Mouse (Mus musculus): Measurements from ENCODE around the gene Rasal1. TPM values are rescaled to one million over a fixed set of nuclear protein-coding genes. Genes with fewer than 3 reads are reported as not detected.
A peak's percentile ranks its signal among the peaks of the same experiment; 100 is the strongest.

Rasal1 gene
- polyA plus RNA-seq, 1 experiment from 2014 or later: 1.9 TPM

DNA sequence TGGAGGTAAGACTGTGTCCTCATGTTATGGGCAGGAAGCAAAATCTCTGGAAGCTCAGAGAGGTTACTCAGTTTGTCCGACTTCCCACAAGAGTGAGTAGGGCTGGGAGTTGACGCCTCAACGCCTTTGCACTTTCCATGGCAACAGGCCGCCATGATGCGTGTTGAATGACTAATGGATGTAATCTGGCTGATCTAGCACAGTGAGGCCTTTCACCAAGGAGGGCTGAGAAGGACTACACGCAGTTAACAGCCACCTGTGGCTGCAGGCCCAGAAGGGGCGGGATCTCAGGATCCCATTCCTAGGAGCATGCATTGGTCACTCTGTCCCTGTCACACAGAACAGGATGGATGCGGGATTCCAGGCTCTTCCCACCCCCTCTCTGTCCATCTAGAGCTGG lies 64.1 kb downstream of the Rasal1 start:
- 47% methylated on average over 8 of the region's 8 CpGs for WGBS
- Histone ChIP-seq H3K4me3 (ENCODE audit: low read length) (no peak overlapping the region), H3K4me1 (ENCODE audit: control insufficient read depth, insufficient read depth, low read depth, low read length) (peaks cover 28% of the 10 kb centered on the region), H3K27ac (ENCODE audit: low read depth, low read length) (no peak overlapping the region), H3K9me3 (ENCODE audit: control insufficient read depth, low read length) (no peaks in the 10 kb centered on the region), H3K36me3 (ENCODE audit: control insufficient read depth, insufficient read depth, low read length) (no peaks in the 10 kb centered on the region), H3K27me3 (replicated peaks; ENCODE audit: control insufficient read depth, insufficient read depth, low read length) (peaks cover 2% of the 10 kb centered on the region; the same call in 1 of the 2 replicates), H3K9ac (ENCODE audit: low read depth, low read length) (no peak overlapping the region), H3K4me2 (ENCODE audit: low read length) (no peak overlapping the region)
- ATAC-seq: peak; percentile 38; the same call in 1 of the 2 replicates

DNA sequence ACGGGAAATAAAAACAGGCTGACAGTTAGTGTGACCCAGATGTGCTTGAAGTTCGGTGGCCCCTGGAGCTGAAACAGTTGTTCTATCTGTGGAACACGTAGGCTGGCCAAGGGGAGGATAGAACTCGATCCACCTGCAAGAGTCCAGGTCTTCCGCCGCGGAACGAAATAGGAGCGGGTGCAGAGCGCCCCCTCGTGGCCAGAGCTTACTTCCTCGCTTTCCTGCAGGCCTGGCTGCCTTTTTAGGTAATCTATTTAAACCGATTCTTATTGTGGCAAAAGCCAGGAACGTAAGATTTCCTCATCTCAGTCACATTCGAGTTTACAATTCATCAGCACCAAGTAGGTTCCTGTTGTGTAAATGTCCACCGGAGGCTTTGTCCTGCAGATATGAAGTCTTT lies 65.7 kb downstream of the Rasal1 start:
- no peak for ATAC-seq
- Histone ChIP-seq H3K4me3 (ENCODE audit: low read length) (no peak overlapping the region), H3K27ac (ENCODE audit: low read depth, low read length) (no peak overlapping the region), H3K4me1 (ENCODE audit: control insufficient read depth, insufficient read depth, low read depth, low read length) (peaks cover 12% of the 10 kb centered on the region), H3K9ac (ENCODE audit: low read depth, low read length) (no peak overlapping the region), H3K27me3 (replicated peaks; ENCODE audit: control insufficient read depth, insufficient read depth, low read length) (peaks cover 2% of the 10 kb centered on the region; the same call in 1 of the 2 replicates), H3K36me3 (ENCODE audit: control insufficient read depth, insufficient read depth, low read length) (no peaks in the 10 kb centered on the region), H3K9me3 (ENCODE audit: control insufficient read depth, low read length) (no peaks in the 10 kb centered on the region), H3K4me2 (ENCODE audit: low read length) (no peak overlapping the region)
- 3% methylated on average over 16 of the region's 16 CpGs for WGBS

DNA sequence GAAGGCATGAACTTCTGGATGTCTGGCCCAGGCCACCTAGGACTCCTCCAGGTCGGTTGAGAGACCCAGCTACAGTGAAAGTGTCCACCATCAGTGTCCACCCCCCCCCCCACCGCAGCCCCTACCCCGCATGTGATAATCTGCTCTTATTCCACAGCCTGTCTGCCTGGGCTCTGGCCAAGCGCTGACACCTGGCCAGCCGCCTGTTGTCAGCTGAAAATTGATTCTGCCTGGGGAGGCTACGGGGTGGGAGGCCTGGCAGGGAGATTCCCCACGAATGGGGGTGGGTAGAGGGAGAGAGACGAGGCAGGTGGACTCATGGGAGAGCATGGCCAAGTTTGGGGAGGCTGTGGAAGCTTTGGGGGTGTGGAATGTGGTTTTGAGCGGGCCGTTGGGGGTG lies 68.5 kb downstream of the Rasal1 start:
- Histone ChIP-seq H3K4me1 (ENCODE audit: control insufficient read depth, insufficient read depth, low read depth, low read length) (peaks cover under 1% of the 10 kb centered on the region; the same call in 1 of the 2 replicates), H3K4me2 (ENCODE audit: low read length) (no peak overlapping the region), H3K4me3 (ENCODE audit: low read length) (no peak overlapping the region), H3K9me3 (ENCODE audit: control insufficient read depth, low read length) (no peaks in the 10 kb centered on the region), H3K27me3 (replicated peaks; ENCODE audit: control insufficient read depth, insufficient read depth, low read length) (peaks cover 2% of the 10 kb centered on the region; the same call in 1 of the 2 replicates), H3K36me3 (ENCODE audit: control insufficient read depth, insufficient read depth, low read length) (no peaks in the 10 kb centered on the region), H3K27ac (ENCODE audit: low read depth, low read length) (no peak overlapping the region), H3K9ac (ENCODE audit: low read depth, low read length) (no peak overlapping the region)
- 74% methylated on average over 10 of the region's 10 CpGs for WGBS
- no peak for ATAC-seq

DNA sequence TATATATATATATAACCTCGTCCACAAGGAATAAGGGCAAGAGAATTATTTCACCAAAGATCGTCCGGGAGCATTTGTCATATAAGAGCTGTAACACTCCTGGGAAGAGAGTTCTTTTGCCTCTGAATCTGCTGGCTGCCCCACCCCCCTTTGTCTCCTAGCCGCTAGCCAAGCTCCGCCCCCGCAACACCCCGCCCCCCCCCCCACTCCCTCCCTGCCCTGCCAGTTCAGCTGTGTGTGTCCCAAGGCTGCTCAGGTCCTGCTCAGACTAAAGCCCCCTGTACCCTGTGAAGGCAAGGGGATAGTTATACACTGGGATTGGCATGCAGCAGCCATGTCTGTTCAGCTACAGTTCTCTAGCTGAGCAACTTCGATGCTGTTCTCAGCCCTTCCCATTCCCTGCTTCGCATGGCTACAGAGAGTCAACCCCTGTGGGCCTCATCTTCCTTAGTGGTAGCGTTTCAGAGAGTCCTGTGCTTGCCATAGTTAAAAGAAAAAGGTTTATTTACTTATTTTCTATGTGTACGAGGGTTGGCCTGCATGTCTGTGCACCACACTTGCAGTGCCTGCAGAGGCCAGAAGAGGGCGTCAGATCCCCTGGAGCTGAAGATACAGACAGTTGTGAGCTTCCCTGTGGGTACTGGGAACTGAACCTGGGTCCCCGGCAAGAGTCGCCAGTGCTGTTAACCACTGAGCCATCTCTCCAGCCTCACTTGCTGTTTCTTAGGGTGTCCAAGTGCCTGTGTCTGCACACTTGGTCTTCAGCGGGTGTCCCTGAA lies 70.2 kb downstream of the Rasal1 start:
- Histone ChIP-seq H3K27ac (ENCODE audit: low read depth, low read length) (no peak overlapping the region), H3K9me3 (ENCODE audit: control insufficient read depth, low read length) (no peaks in the 10 kb centered on the region), H3K4me1 (ENCODE audit: control insufficient read depth, insufficient read depth, low read depth, low read length) (no peaks in the 10 kb centered on the region), H3K9ac (ENCODE audit: low read depth, low read length) (no peak overlapping the region), H3K36me3 (ENCODE audit: control insufficient read depth, insufficient read depth, low read length) (no peaks in the 10 kb centered on the region), H3K4me2 (ENCODE audit: low read length) (no peak overlapping the region), H3K27me3 (replicated peaks; ENCODE audit: control insufficient read depth, insufficient read depth, low read length) (no peaks in the 10 kb centered on the region; the same call in 1 of the 2 replicates), H3K4me3 (ENCODE audit: low read length) (no peak overlapping the region)
- ATAC-seq: no peak
- WGBS: 48% methylated on average over 15 of the region's 15 CpGs

DNA sequence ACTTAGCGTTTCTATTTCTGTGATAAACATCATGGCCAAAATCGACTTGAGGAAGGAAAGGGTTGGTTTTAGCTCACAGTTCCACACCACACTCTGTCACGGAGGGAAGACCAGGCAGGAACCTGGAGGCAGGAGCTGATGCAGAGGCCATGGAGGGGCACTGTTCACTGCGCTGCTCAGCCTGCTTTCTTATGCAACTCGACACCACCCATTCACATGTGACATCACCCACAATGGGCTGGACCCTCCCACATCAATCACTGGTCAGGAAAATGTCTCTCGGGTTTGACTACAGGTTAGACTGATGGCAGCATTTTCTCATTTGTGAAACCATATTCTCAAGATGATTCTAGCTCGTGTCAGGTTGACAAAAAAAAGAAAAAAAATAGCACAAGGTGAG lies 72.4 kb downstream of the Rasal1 start:
- H3K4me1 ChIP-seq (ENCODE audit: control insufficient read depth, insufficient read depth, low read depth, low read length): no peaks in the 10 kb centered on the region
- H3K4me3 ChIP-seq (ENCODE audit: low read length): no peak overlapping the region
- H3K36me3 ChIP-seq (ENCODE audit: control insufficient read depth, insufficient read depth, low read length): no peaks in the 10 kb centered on the region
- ATAC-seq: no peak
- WGBS: 66% methylated on average over 7 of the region's 7 CpGs
- no peaks in the 10 kb centered on the region; the same call in 1 of the 2 replicates for H3K27me3 ChIP-seq (replicated peaks; ENCODE audit: control insufficient read depth, insufficient read depth, low read length)
- H3K4me2 ChIP-seq (ENCODE audit: low read length): no peak overlapping the region
- no peaks in the 10 kb centered on the region for H3K9me3 ChIP-seq (ENCODE audit: control insufficient read depth, low read length)
- H3K9ac ChIP-seq (ENCODE audit: low read depth, low read length): no peak overlapping the region
- H3K27ac ChIP-seq (ENCODE audit: low read depth, low read length): no peak overlapping the region

DNA sequence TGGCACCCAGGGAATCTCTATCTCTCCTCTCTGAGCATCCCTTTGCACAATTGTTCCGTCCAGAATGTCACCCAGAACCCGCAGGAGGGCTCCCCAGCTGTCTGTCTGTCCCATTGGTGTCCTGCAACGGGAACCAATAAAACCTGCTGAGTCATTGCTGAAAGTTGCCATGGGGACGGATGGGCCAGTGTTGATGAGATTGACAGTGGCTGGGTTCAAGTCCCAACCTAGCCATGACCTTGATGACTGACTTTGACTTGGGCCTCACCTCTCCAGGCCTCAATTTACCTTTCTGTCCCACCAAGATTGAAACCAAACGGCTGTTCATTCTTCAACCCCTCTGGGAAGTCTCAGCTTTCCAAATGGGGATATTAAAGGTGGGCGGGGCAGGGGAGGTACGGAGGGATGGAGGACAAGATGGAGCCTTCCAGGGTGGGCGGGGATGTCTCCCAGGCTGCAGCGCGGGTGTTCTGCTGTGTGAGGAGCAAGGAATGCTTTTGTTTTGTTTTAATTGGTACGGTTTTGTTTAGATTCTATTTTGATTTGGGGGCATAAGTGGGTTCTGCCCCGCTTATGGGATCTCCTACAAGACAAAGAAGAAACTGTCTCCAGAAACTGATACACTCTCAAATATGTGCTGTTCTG lies 77.3 kb downstream of the Rasal1 start:
- no peaks in the 10 kb centered on the region; the same call in 1 of the 2 replicates for H3K4me1 ChIP-seq (ENCODE audit: control insufficient read depth, insufficient read depth, low read depth, low read length)
- no peaks in the 10 kb centered on the region for H3K36me3 ChIP-seq (ENCODE audit: control insufficient read depth, insufficient read depth, low read length)
- no peaks in the 10 kb centered on the region for H3K9me3 ChIP-seq (ENCODE audit: control insufficient read depth, low read length)
- no peak for ATAC-seq
- H3K27me3 ChIP-seq (replicated peaks; ENCODE audit: control insufficient read depth, insufficient read depth, low read length): no peaks in the 10 kb centered on the region
- H3K9ac ChIP-seq (ENCODE audit: low read depth, low read length): no peak overlapping the region
- no peak overlapping the region for H3K4me3 ChIP-seq (ENCODE audit: low read length)
- no peak overlapping the region for H3K27ac ChIP-seq (ENCODE audit: low read depth, low read length)
- H3K4me2 ChIP-seq (ENCODE audit: low read length): no peak overlapping the region
- WGBS: 62% methylated on average over 12 of the region's 12 CpGs

Other genes with a start within 250 kb of the Rasal1 start
- gene Lhx5, start 217.1 kb upstream of the Rasal1 start, polyA plus RNA-seq (2015; fragmentation: Nextera tagmentation; extraction: Ambion mirVana): 20.1 and 24.3 TPM in 2 replicates
- 8.1 and 9.4 TPM in 2 replicates for gene Sdsl, start 176.0 kb upstream of the Rasal1 start, polyA plus RNA-seq (2015; fragmentation: Nextera tagmentation; extraction: Ambion mirVana)
- gene Sds, start 172.3 kb upstream of the Rasal1 start, polyA plus RNA-seq (2015; fragmentation: Nextera tagmentation; extraction: Ambion mirVana): 0.40 and 0.80 TPM in 2 replicates
- 37.6 and 39.0 TPM in 2 replicates for gene Plbd2, start 145.2 kb upstream of the Rasal1 start, polyA plus RNA-seq (2015; fragmentation: Nextera tagmentation; extraction: Ambion mirVana)
- gene Slc8b1, start 137.6 kb upstream of the Rasal1 start, polyA plus RNA-seq (2015; fragmentation: Nextera tagmentation; extraction: Ambion mirVana): 2.3 and 2.7 TPM in 2 replicates
- gene Tpcn1, start 60.1 kb upstream of the Rasal1 start, polyA plus RNA-seq (2015; fragmentation: Nextera tagmentation; extraction: Ambion mirVana): 15.1 and 17.4 TPM in 2 replicates
- gene Iqcd, start 59.8 kb upstream of the Rasal1 start, polyA plus RNA-seq (2015; fragmentation: Nextera tagmentation; extraction: Ambion mirVana): 2.0 and 2.4 TPM in 2 replicates
- gene Rita1, start 36.2 kb upstream of the Rasal1 start, polyA plus RNA-seq (2015; fragmentation: Nextera tagmentation; extraction: Ambion mirVana): 29.3 and 33.7 TPM in 2 replicates
- 38.4 and 42.0 TPM in 2 replicates for gene Ddx54, start 36.1 kb upstream of the Rasal1 start, polyA plus RNA-seq (2015; fragmentation: Nextera tagmentation; extraction: Ambion mirVana)
- gene Cfap73, start 14.6 kb upstream of the Rasal1 start, polyA plus RNA-seq (2015; fragmentation: Nextera tagmentation; extraction: Ambion mirVana): 0.51 and 0.92 TPM in 2 replicates
- gene Dtx1, start 63.1 kb downstream of the Rasal1 start, polyA plus RNA-seq (2015; fragmentation: Nextera tagmentation; extraction: Ambion mirVana): 44.8 and 46.6 TPM in 2 replicates
- gene Oas2, start 101.0 kb downstream of the Rasal1 start, polyA plus RNA-seq (2015; fragmentation: Nextera tagmentation; extraction: Ambion mirVana): 0.19 and 0.43 TPM in 2 replicates
- 0.66 and 0.96 TPM in 2 replicates for gene Oas3, start 128.8 kb downstream of the Rasal1 start, polyA plus RNA-seq (2015; fragmentation: Nextera tagmentation; extraction: Ambion mirVana)
- 0.19 and 0.86 TPM in 2 replicates for gene Oas1e, start 146.7 kb downstream of the Rasal1 start, polyA plus RNA-seq (2015; fragmentation: Nextera tagmentation; extraction: Ambion mirVana)
- 0.65 and 0.70 TPM in 2 replicates for gene Oas1c, start 163.7 kb downstream of the Rasal1 start, polyA plus RNA-seq (2015; fragmentation: Nextera tagmentation; extraction: Ambion mirVana)
- not detected in 2 replicates for gene Oas1f, start 198.6 kb downstream of the Rasal1 start, polyA plus RNA-seq (2015; fragmentation: Nextera tagmentation; extraction: Ambion mirVana)
- gene Oas1h, start 212.6 kb downstream of the Rasal1 start, polyA plus RNA-seq (2015; fragmentation: Nextera tagmentation; extraction: Ambion mirVana): not detected in 2 replicates
- gene Oas1g, start 238.8 kb downstream of the Rasal1 start, polyA plus RNA-seq (2015; fragmentation: Nextera tagmentation; extraction: Ambion mirVana): 0.24 TPM in 1 of 2 replicates, not detected in the other

Data from hindbrain, embryonic 16.5 days (tissue).